Mouse (Mus musculus) limb, embryonic 15.5 days (tissue): ENCODE results near the gene Gigyf2. TPM values are rescaled to one million over a fixed set of nuclear protein-coding genes. Genes with fewer than 3 reads are reported as not detected.
"Not testable (repeated sequence)": the region's sequence is repeated elsewhere in the genome, so short reads cannot be mapped to it uniquely, and the experiment has no call there.

Experiments used
- ATAC-seq: fragments of 200-750 bp; cut with Nextera tagmentation; 2 replicates; pipeline ENCODE4 v1.8.0; 2017; ENCODE audit warnings: low read depth, moderate TSS enrichment; ENCODE audit not compliant: insufficient number of reproducible peaks, low FRiP score, low TSS enrichment
- H3K27ac ChIP-seq: fragments of 300-500 bp; sonication (generic); 2 replicates; pipeline ENCODE4 v1.5.1; 2015; ENCODE audit warnings: moderate library complexity, mild to moderate bottlenecking, inconsistent platforms
- H3K27me3 ChIP-seq: fragments of 300-500 bp; sonication (generic); 2 replicates; pipeline ENCODE4 v1.6.1; 2015; ENCODE audit warnings: inconsistent platforms
- H3K36me3 ChIP-seq: fragments of 300-500 bp; sonication (generic); 2 replicates; pipeline ENCODE4 v1.6.1; 2015; ENCODE audit warnings: inconsistent platforms
- H3K4me1 ChIP-seq: fragments of 300-500 bp; sonication (generic); 2 replicates; pipeline ENCODE4 v1.6.1; 2015; ENCODE audit warnings: inconsistent platforms
- H3K4me2 ChIP-seq: fragments of 300-500 bp; sonication (generic); 2 replicates; pipeline ENCODE4 v1.6.1; 2015; ENCODE audit warnings: mild to moderate bottlenecking, inconsistent platforms
- H3K4me3 ChIP-seq: fragments of 300-500 bp; sonication (generic); 2 replicates; pipeline ENCODE4 v1.5.1; 2015; ENCODE audit warnings: mild to moderate bottlenecking, inconsistent platforms
- H3K9ac ChIP-seq: fragments of 300-500 bp; sonication (generic); 2 replicates; pipeline ENCODE4 v1.6.1; 2015; ENCODE audit warnings: inconsistent platforms
- H3K9me3 ChIP-seq: fragments of 300-500 bp; sonication (generic); 2 replicates; pipeline ENCODE4 v1.6.1; 2016; ENCODE audit warnings: inconsistent platforms
- WGBS: fragments of 180-500 bp; shearing (Covaris S2); methylation state at CpG from one replicate; pipeline ENCODE4 v1.1.7; 2015; 5-methylcytosine and 5-hydroxymethylcytosine counted together
- polyA plus RNA-seq: library from polyadenylated mRNA; unstranded; fragments of >200 nt; fragmentation: Nextera tagmentation; extraction: Ambion mirVana; gene quantifications from 2 replicates; pipeline ENCODE4 v1.2.1, GENCODE M21; 2015

Gene Gigyf2
- polyA plus RNA-seq, 1 experiment from 2014 or later: 57.5 TPM

DNA sequence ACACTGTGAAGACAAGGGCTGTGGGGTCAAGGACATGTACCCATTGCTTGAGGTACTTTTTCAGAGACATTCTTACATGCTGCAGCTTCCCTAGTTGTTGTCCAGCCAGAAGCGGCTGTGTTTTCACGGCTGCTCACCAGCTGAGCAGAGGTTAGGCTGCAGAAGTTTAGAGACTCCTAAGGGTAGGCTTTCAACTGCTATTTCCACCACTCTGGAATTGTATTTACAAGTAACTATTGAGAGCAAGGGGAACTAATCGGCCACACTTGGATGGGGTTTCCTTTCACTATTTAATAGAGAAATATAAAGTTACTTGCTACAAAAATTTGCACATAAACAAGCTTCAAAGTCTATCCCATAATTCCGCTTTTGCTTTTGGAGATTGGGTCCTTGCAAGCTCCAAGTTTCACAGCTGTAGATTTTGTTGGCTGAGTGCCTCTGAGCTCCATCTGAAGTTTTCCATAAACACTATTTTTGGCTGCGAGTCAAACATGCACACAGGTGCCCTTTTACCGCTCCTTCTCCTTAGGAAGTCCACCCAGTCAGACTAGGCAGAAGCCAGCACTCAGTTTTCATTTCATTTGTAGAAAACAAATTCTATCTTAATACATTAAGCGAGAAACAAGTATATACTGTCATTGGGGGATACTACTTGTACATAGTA, 70.3 kb downstream of the Gigyf2 start:
- Histone ChIP-seq H3K4me2 (0 out of 2 replicates have a peak overlapping the region, but pooled peaks have one; percentile 3), H3K9ac (no peak overlapping the region), H3K27me3 (no peaks in the 10 kb centered on the region), H3K36me3 (0 out of 2 replicates have a peak, but pooled peaks cover 2% of the 10 kb centered on the region), H3K9me3 (no peaks in the 10 kb centered on the region), H3K4me1 (peaks cover 14% of the 10 kb centered on the region), H3K27ac (peak overlapping the region; percentile 78), H3K4me3 (no peak overlapping the region)
- no peak for ATAC-seq
- WGBS: 31% methylated on average over 7 of the region's 7 CpGs

DNA sequence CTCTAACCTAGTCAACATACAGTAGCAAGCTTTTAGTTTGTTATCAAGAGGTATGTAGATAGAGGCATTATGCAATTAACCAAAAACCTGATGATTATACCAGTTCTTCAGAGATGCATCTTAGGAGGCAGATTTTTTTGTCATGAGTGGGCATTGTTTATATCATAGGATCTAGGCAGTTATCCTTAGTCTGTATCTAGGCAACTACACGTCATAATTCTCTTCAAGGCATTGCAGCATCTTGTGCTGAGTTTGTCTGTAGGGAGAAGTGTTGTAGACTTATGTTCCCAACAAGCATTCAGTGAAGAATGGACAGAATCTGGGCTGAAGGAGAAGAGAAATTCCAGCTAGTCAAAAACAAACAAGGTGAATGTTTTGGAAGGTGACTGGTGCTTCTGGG, 77.9 kb downstream of the Gigyf2 start:
- Histone ChIP-seq H3K27ac (no peak overlapping the region), H3K36me3 (peaks cover 40% of the 10 kb centered on the region), H3K4me3 (no peak overlapping the region), H3K4me1 (no peaks in the 10 kb centered on the region), H3K27me3 (no peaks in the 10 kb centered on the region), H3K4me2 (no peak overlapping the region), H3K9me3 (no peaks in the 10 kb centered on the region), H3K9ac (no peak overlapping the region)
- 91% methylated on average over 1 of the region's 1 CpGs for WGBS
- ATAC-seq: no peak

DNA sequence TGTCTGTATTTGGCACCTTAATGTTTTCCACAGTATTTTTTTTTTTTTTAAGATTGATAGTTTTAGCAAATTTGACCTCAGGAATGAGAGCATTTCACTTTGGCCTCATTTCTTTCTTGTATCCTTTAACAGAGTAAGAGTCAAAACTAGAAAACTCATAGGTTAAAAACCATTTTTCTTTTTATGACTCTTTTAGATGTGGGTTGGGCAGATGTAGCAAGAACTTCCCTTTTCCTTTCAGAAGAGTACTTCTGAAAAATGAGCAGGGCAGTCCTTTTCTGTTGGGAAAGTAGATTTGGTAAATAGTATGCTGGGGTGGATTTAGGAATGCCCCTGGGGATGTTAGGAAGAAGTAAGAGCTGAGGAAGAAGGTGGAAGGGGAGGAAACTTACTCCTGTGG, 79.2 kb downstream of the Gigyf2 start:
- H3K27me3 ChIP-seq: no peaks in the 10 kb centered on the region
- no peak overlapping the region for H3K4me3 ChIP-seq
- H3K27ac ChIP-seq: no peak overlapping the region
- no peak overlapping the region for H3K4me2 ChIP-seq
- H3K9ac ChIP-seq: no peak overlapping the region
- H3K9me3 ChIP-seq: no peaks in the 10 kb centered on the region
- ATAC-seq: no peak
- H3K36me3 ChIP-seq: peaks cover 47% of the 10 kb centered on the region
- no peaks in the 10 kb centered on the region for H3K4me1 ChIP-seq

DNA sequence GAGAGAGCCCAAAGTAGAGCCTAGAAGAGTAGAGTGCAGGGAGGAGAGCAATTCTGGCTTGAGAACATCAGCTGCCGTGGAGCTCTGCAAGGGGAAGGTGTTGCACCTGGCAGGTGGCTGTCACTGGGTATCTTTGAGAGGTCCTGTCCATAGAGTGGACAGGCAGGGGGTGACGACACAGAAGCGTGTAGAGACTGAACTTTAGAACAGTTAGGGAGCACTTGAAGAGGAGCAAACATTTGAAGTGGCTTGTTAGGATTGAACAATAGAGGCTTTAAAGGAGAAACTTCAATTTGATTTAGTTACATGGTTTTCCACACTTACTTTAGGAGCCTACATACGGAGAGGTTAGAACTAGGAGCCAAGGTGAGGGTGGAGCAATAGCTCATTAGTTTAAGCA, 82.6 kb downstream of the Gigyf2 start:
- Histone ChIP-seq H3K36me3 (peaks cover 71% of the 10 kb centered on the region), H3K4me1 (no peaks in the 10 kb centered on the region), H3K9me3 (no peaks in the 10 kb centered on the region), H3K4me2 (no peak overlapping the region), H3K27me3 (no peaks in the 10 kb centered on the region), H3K4me3 (no peak overlapping the region), H3K9ac (no peak overlapping the region), H3K27ac (no peak overlapping the region)
- 91% methylated on average over 4 of the region's 4 CpGs for WGBS
- ATAC-seq: no peak

DNA sequence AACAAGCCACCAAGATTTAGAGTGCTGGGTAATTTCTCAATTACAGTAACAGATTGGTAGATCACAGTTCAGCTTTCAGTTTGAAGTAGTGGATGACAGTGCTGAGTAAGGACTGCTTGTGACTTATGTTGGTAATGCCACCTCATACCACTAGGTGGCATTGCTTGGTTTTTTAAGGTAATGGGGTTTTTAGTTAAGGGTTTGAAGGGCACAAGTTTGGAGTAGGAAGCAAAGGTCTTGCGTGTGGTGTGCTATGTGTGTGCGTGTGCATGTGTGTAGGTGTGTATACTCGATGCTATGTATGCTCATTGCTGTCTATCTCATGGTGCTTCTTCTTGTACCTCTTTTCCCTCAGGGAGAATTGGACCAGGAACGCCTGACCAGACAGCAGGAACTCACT, 91.9 kb downstream of the Gigyf2 start:
- Histone ChIP-seq H3K9ac (no peak overlapping the region), H3K4me3 (no peak overlapping the region), H3K4me1 (no peaks in the 10 kb centered on the region), H3K27me3 (no peaks in the 10 kb centered on the region), H3K27ac (no peak overlapping the region), H3K9me3 (no peaks in the 10 kb centered on the region), H3K36me3 (peaks cover 55% of the 10 kb centered on the region), H3K4me2 (no peak overlapping the region)
- ATAC-seq: no peak
- 94% methylated on average over 4 of the region's 4 CpGs for WGBS

DNA sequence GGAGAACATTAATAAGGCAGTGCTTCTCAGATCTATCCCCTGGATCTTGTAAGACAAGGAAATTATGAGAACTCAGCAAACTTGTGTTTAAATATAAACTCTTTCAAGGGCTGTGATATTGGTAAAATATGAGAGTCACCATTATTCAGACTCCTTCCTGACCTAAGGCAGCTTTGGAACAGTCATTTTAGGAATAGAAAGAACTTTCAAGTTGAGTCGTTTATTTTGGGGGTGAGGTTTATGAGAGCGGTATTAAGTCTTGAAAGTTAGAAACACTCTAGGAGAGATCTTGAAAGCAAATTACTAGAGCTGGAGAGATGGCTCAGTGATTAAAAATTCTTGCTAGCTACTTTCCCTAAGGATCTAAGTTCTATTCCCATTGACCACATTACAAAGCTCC, 108.3 kb downstream of the Gigyf2 start:
- Histone ChIP-seq H3K36me3 (peaks cover 73% of the 10 kb centered on the region), H3K9ac (no peak overlapping the region), H3K9me3 (no peaks in the 10 kb centered on the region), H3K27me3 (no peaks in the 10 kb centered on the region), H3K27ac (no peak overlapping the region), H3K4me1 (no peaks in the 10 kb centered on the region), H3K4me2 (no peak overlapping the region), H3K4me3 (no peak overlapping the region)
- 88% methylated on average over 2 of the region's 2 CpGs for WGBS
- ATAC-seq: no peak

DNA sequence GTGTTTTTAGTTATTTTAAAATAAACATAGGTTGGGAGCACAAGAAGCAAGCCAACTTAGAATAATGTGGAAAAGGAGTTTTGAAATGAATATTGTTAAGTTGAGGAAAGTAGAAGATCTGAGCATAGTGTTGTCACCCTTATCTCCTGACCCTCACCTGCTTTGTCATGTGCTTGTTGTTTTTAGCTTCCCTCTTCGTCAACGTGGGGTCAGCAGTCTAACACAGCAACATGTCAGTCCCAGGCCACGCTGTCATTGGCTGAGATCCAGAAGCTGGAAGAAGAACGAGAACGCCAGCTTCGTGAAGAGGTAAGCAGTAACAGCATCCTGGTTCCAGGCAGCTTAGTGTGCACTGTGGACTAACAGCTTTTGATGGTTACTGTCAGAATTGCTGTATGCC, 109.8 kb downstream of the Gigyf2 start:
- Histone ChIP-seq H3K9ac (no peak overlapping the region), H3K4me1 (no peaks in the 10 kb centered on the region), H3K4me3 (no peak overlapping the region), H3K27me3 (no peaks in the 10 kb centered on the region), H3K27ac (no peak overlapping the region), H3K36me3 (peaks cover 72% of the 10 kb centered on the region), H3K4me2 (no peak overlapping the region), H3K9me3 (no peaks in the 10 kb centered on the region)
- ATAC-seq: no peak
- 82% methylated on average over 6 of the region's 6 CpGs for WGBS

DNA sequence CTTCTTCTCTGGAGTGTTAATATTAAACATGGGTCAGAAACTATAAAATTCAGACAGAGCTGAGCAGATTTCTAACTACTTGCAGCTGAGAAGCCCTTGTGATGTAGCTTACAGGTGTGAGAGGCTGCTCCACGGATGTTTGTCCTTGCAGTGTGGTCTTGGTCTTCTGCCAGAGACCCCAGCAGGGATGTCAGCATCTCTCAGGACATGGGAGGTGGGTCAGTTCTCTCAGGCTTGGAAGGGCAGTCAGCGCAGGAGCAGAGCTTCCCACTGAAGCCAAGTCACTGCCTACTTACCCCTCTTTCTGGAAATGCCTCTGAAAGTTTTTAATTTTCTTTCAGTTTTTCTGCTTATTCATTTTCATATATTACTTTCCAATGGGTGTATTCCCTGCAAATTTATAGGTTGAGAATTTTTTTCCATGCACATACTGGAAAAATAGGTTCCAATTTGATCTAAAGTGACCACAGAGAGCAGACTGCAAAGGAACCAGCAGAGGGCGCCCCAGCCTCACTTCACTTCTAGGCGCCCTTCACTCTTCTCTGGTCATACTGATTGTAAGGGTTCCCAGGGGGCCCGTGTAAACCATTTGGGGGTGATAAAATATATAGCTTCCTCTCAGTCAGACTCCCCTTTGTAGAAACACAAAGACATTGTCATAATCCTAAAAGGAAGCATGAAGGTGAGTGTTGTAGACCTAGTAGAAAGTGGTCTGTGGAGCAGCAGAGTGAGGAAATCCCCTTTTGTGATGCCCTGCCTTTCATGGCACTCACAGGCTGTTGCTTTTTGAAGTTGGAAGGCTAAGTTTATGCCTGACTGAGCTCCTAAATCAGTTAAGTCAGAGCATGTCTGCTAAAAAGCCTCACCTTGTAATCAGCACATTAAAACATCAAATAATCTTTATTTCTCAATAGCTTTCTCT, 120.6 kb downstream of the Gigyf2 start:
- no peak overlapping the region for H3K27ac ChIP-seq
- WGBS: 34% methylated on average over 5 of the region's 5 CpGs

DNA sequence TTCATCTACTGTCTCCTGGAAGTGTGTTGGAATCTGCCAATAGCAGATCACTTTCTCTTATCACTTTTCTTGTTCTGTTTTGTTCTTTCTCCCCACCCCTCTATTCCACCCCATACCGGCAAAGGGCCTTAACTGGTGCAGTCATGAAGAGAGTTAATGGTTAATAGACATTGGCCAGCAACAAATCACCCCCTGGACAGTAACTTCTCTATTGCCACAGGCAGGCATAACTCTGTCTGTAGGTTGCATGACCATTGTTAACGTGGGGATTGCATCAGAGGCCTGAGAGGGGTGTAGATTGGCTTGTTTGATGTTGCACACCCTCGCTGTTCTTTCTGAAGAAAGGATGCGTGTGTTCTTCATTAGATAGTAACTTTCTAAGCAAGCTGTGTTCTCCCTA, 122.6 kb downstream of the Gigyf2 start:
- no peak overlapping the region for H3K4me2 ChIP-seq
- peaks cover 57% of the 10 kb centered on the region for H3K36me3 ChIP-seq
- ATAC-seq: no peak
- no peaks in the 10 kb centered on the region for H3K9me3 ChIP-seq
- 89% methylated on average over 4 of the region's 4 CpGs for WGBS
- no peaks in the 10 kb centered on the region for H3K27me3 ChIP-seq
- no peak overlapping the region for H3K4me3 ChIP-seq
- H3K4me1 ChIP-seq: no peaks in the 10 kb centered on the region
- no peak overlapping the region for H3K27ac ChIP-seq
- H3K9ac ChIP-seq: no peak overlapping the region

More for the DNA sequence above, 120.6 kb downstream of the Gigyf2 start:
- ATAC-seq: no peak
- H3K4me2 ChIP-seq: no peak overlapping the region
- H3K36me3 ChIP-seq: peaks cover 71% of the 10 kb centered on the region
- H3K9me3 ChIP-seq: no peaks in the 10 kb centered on the region
- no peaks in the 10 kb centered on the region for H3K27me3 ChIP-seq
- H3K4me1 ChIP-seq: no peaks in the 10 kb centered on the region
- H3K9ac ChIP-seq: no peak overlapping the region
- H3K4me3 ChIP-seq: no peak overlapping the region

DNA sequence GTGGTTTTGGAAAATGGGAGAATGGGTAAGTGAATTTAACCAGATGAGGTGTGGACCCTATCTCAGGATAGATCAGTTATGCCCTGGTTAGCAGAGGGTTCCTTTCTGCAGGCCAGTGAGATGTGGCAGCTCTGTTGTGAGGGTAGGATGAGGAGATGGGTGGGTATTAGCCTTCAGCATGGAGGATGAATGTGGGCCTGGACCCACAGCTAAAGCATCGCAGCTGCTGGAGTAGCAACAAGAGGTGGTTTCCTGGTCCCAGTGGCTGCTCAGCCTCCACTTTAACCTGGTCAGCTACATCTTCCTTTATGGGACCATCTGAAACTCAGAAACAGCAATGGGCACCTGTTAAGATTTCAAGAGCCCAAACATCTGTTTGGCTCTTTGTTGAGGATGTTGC, 129.6 kb downstream of the Gigyf2 start:
- Histone ChIP-seq H3K27ac (no peak overlapping the region), H3K4me2 (no peak overlapping the region), H3K27me3 (no peaks in the 10 kb centered on the region), H3K4me3 (no peak overlapping the region), H3K9ac (no peak overlapping the region), H3K9me3 (no peaks in the 10 kb centered on the region), H3K36me3 (no peaks in the 10 kb centered on the region), H3K4me1 (no peaks in the 10 kb centered on the region)
- no peak for ATAC-seq
- WGBS: 87% methylated on average over 1 of the region's 1 CpGs

DNA sequence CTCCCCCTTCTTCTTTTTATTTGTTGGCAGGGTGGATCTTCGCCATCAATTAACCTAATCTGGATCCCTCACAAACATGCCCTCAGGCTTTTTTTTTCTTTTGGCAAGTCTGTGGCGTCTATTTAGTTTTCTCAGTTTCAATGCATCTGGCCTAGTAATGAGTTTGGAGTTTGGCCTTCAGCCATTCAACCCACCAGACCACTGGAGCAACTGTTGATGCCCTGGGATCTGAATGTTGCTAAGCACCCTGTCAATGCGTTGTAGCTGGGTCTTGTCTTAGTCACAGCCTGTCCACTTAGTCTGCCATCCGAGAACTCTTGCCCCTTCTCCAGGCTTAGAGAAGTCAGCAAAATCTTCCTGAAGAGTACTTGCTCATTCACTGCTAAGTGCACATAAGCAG, 131.2 kb downstream of the Gigyf2 start:
- no peak for ATAC-seq
- H3K36me3 ChIP-seq: no peaks in the 10 kb centered on the region
- H3K4me1 ChIP-seq: no peaks in the 10 kb centered on the region
- no peaks in the 10 kb centered on the region for H3K9me3 ChIP-seq
- 89% methylated on average over 4 of the region's 4 CpGs for WGBS
- H3K27me3 ChIP-seq: no peaks in the 10 kb centered on the region
- H3K27ac ChIP-seq: no peak overlapping the region
- no peak overlapping the region for H3K4me3 ChIP-seq
- no peak overlapping the region for H3K4me2 ChIP-seq
- H3K9ac ChIP-seq: no peak overlapping the region

DNA sequence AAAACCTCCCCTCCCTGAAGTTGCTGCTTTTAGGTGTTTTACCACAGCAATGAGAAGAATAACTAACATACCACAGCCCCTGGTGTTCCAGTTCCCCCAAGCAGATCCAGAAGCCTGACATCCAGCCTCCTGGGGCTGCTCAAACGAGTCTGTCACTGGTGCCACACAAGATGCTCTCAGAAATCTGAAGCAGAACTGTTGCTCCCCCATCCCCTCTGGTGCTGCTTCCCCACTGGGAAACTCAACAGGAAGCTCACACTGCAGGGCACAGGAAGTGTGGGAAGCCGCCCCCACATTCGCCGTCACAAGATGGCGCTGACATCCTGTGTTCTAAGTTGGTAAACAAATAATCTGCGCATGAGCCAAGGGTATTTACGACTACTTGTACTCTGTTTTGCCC, 133.1 kb downstream of the Gigyf2 start:
- H3K4me2 ChIP-seq, H3K36me3 ChIP-seq, H3K4me3 ChIP-seq, H3K9ac ChIP-seq, H3K27ac ChIP-seq, ATAC-seq, H3K9me3 ChIP-seq, H3K4me1 ChIP-seq, H3K27me3 ChIP-seq: not testable (repeated sequence)
- WGBS: 87% methylated on average over 7 of the region's 7 CpGs
